Mouse (Mus musculus) left cerebral cortex, postnatal 14 days (tissue): ENCODE data around the gene Rabggta. TPM values are rescaled to one million over a fixed set of nuclear protein-coding genes. Genes with fewer than 3 reads are reported as not detected.
"Not testable (repeated sequence)": the region's sequence is repeated elsewhere in the genome, so short reads cannot be mapped to it uniquely, and the experiment has no call there.

Experiments
- DNase-seq, 2 experiments: peaks; one replicate each; pipeline ENCODE4 v3.0.0; 2021 to 2022; ENCODE audit warnings: low spot score in 2 of 2, mixed read lengths in 1 of 2
- intact Hi-C: fragments of 180-260 bp; cut with DNase I; formaldehyde crosslinking; loops from one replicate; pipeline ENCODE4 v1.15.1; 2025
- long read RNA-seq, 2 experiments: library from polyadenylated mRNA; stranded (forward); transcript quantifications; one replicate each; pipeline ENCODE4 v2.0.0; 2021
- total RNA-seq, 2 experiments: library from RNA; stranded (reverse); gene quantifications; 2 replicates each; pipeline ENCODE4 v1.2.3; 2021

The Rabggta gene
- total RNA-seq = 10 to 100 TPM; 44.2 to 45.4 TPM
- long read RNA-seq, experiment 1, transcript Rabggta-202 (17 exons, 1,886 nt) = major isoform, 30 of 58 reads
- long read RNA-seq, experiment 1, transcript Rabggta-205 (17 exons, 2,882 nt) = minor isoform, 5 of 58 reads
- long read RNA-seq, experiment 1, transcript Rabggta-203 (16 exons, 2,547 nt) = minor isoform, 7 of 58 reads
- long read RNA-seq, experiment 1, partial matches to known transcripts = 9 of 58 reads
- long read RNA-seq, experiment 1, other reads (novel, unspliced or antisense) = 7 of 58 reads
- long read RNA-seq, experiment 2, transcript Rabggta-202 (17 exons, 1,886 nt) = major isoform, 17 of 46 reads
- long read RNA-seq, experiment 2, transcript Rabggta-203 (16 exons, 2,547 nt) = minor isoform, 6 of 46 reads
- long read RNA-seq, experiment 2, partial matches to known transcripts = 10 of 46 reads
- long read RNA-seq, experiment 2, other reads (novel, unspliced or antisense) = 9 of 46 reads

DNA sequence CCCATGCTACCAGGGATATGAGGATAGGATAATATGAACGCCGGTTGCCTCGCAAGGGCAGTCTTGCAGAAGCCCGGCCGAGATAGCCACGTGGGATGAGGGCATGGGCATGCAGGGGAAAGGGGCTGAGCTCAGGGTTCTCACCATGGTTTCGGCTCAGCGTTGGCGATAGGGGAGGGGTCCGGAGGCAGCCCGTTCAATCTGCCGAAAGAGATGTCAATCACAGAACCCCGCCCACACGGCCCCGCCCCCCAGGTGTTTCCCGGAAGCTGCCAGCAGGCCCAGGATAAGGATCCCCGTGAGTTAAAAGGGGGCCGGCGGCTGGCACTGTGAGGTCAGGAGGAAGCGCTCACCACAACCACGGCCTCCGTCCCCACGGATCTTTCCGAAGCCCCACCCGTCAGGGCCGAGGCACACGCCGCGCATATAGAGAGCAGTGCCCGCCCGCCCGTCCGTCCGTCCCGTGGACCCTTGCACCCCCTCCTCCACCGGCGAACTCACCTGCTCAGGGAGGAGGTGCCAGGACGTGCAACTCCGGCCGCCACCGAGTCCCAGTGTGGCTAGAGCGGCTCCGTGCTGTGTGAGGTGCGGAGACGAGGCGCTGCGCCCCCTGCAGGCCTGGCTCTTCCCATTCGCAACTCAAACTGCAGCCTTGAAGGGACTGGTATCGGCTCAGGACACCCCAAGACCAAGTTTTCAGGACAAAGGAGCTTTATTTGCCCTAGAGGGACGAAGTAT, at the start of gene Rabggta:
Gene Rabggta (minus strand): TSS at position 564 of the 738 bp plus-strand sequence.
- intact Hi-C loops = no loop called here
- DNase-seq = peak; percentile 94

DNA sequence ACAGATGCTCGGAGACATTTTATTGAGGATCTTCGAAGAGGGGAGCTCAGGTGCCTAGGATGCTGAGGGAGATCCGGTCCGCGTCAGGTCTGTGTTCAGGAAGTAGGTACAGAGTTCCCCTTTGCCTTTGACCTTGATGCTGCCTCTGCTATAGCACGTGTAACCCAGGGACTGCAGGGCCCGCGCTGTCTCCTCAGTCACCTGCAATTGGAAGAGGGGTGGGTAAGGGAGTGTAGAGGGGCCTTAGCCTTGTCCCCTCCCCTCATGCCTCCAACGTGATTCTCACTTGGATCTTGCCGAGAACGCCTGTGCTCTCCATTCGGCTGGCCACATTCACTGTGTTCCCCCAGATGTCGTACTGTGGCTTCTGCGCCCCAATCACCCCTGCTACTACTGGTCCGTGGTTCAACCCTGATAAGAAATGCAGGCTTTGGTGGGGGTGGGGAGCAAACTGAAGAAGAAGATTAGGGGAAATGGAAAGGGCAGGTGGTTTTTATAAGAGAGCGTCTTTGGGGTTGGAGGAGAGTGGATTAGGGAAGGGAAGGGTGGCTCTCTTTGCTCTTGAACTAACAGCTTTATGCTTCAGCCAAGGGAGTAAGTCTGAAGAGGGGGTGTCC, 47.1 kb upstream of the Rabggta start:
- DNase-seq = no peak
- intact Hi-C loops = loop anchor here (5.0 kb wide), 1 partner anchor 148 kb away; no protein-coding TSS in a partner anchor

DNA sequence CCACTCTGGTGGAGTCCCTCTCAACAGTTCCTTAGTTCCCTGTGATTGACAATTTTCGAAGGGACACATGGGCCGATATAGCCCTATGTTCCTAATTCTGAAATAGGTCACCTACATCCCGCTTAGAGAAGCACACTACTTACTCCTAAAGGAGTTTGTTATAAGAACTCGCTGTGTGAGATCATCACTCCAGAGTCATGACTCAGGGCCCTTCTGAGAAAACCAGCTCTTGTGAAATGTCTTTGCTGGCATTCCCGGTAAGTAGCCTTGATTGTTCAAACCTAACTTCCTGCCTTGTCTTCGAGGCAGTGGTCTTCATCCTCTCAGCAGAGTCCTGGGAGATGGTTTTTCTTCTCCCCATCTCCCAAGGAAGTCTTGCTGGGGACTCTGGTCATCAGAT, 46.5 kb upstream of the Rabggta start:
- intact Hi-C loops = loop anchor here (5.0 kb wide), 1 partner anchor 149 kb away; no protein-coding TSS in a partner anchor
- DNase-seq = no peak

DNA sequence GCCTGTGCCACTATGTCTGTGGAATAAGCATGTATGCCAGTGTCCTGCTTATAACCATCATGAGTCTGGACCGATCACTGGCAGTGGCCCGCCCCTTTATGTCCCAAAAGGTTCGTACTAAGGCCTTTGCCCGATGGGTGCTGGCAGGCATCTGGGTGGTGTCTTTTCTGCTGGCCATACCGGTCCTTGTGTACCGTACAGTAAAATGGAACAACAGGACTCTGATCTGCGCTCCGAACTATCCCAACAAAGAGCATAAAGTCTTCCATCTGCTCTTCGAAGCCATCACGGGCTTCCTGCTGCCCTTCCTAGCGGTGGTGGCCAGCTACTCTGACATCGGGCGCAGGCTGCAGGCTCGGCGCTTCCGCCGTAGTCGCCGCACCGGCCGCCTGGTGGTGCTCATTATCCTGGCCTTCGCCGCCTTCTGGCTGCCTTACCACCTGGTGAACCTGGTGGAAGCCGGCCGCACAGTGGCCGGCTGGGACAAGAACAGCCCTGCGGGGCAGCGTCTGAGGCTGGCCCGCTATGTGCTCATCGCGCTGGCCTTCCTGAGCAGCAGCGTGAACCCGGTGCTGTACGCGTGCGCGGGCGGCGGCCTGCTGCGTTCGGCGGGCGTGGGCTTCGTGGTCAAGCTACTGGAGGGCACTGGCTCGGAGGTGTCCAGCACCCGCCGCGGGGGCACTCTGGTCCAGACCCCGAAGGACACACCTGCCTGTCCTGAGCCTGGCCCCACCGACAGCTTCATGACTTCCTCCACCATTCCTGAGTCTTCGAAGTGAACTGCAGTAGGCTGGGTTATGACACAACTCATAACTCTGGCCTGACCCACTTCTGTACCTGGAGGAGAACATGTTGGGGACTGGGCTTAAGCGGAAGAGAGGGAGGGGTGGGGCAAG, 45.7 kb upstream of the Rabggta start:
- peak in 1 of 2 experiments; percentile 33 for DNase-seq
- intact Hi-C loops = loop anchor here (5.0 kb wide), 1 partner anchor 150 kb away; no protein-coding TSS in a partner anchor

DNA sequence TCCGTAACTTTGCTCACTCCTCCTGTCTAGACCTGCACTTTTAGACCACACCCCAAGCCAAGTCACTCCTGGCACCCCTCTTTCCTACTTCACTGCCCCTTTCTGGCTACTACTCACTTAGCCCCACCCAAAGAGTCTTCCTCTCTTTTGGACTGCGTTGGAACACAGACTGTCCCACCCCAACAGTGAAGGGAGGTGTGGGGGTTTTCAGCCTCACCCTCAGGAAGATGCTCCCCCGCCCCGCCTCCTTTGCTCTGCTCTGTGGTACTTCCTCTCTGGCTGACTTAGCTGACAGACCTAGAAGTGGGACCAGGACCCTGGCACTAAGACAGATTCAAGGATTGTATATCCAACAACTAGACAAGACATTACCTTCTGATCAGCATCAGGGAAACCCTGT, 43.6 kb upstream of the Rabggta start, which contains the start of gene Ltb4r1:
Gene Ltb4r1 (plus strand): TSS at position 267 of the 400 bp plus-strand sequence.
- intact Hi-C loops = loop anchor here (5.0 kb wide), 1 partner anchor 152 kb away; no protein-coding TSS in a partner anchor
- no peak for DNase-seq

DNA sequence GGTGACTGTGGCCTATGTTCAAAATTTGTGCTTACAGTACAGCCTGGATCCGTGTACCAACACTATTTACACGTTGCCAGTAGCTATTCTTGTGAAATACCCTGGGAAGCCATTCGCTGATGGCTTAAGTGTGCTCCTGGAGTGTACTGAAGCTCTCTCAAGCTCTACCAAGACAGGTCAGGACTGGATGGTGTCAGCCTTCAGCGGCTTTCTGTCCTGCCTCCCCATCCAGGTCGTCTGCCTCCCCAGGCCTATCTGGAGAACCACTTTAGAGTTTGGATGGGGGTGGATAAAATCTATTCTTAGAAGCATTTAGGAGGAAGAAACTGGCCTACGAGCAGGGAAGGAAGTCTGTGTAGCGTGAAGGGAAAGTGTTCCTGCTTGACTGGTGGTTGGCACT, 41.1 kb upstream of the Rabggta start:
- intact Hi-C loops = no loop called here
- DNase-seq = no peak

DNA sequence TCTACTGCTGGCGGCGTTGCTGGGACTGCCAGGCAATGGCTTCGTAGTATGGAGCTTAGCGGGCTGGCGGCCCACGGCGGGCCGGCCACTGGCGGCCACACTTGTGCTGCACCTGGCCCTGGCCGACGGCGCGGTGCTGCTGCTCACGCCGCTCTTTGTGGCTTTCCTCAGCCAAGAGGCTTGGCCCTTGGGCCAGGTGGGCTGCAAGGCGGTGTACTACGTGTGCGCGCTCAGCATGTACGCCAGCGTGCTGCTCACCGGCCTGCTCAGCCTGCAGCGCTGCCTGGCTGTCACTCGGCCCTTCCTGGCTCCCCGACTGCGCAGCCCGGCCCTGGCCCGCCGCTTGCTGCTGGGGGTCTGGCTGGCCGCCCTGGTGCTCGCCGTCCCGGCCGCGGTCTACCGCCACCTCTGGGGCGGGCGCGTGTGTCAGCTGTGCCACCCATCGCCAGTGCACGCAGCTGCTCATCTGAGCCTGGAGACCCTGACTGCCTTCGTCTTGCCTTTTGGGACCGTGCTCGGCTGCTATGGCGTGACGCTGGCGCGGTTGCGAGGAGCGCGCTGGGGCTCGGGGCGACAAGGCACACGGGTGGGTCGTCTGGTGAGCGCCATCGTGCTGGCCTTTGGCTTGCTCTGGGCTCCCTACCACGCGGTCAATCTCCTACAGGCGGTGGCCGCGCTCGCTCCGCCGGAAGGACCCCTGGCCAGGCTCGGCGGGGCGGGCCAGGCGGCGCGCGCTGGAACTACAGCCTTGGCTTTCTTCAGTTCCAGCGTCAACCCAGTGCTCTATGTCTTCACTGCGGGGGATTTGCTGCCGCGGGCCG, 40.1 kb upstream of the Rabggta start:
- peak; percentile 42 to 60 for DNase-seq
- intact Hi-C loops = no loop called here

DNA sequence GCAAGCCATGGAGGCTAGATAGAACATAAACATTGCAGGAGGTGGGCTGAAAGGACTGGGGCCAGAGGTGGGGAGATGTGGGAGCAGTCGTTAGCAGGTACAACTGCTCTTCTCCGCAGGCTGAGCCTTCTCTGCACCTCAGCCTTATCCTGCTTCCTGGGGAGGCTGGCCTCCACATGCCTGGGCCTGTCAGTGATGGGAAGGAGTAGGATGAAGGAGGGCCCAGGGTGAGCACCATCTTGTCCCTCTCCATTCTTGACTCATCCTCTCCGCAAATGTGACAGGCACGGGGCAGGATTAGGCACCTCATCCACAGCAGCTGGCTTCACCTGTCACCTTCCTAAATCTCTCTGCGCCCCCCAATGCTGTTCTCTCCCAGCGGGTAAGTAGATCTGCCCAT, 39.1 kb upstream of the Rabggta start, which contains the start of gene Ltb4r2:
Gene Ltb4r2 (plus strand): TSS at position 266 of the 400 bp plus-strand sequence.
- intact Hi-C loops = no loop called here
- DNase-seq = no peak

DNA sequence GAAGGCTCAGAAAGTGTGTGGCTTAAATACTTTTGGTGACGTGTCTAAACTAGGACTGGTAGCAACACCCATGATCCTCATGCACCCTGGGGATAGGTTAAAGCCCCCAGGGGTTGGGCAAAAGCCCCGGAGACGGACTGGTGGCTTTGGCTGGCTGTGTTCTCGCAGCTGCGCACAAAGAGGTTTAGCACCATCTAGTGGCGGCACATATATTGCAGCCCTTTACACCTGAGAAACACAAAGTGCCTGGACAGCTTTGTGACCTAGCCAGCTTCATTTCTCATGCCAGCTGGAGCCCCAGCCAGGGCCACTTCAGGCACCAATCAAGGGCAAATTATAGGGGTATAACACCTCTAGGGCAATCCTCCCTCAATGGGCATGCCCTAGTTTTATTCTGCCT, 38.1 kb upstream of the Rabggta start:
- intact Hi-C loops = not testable (repeated sequence)

DNA sequence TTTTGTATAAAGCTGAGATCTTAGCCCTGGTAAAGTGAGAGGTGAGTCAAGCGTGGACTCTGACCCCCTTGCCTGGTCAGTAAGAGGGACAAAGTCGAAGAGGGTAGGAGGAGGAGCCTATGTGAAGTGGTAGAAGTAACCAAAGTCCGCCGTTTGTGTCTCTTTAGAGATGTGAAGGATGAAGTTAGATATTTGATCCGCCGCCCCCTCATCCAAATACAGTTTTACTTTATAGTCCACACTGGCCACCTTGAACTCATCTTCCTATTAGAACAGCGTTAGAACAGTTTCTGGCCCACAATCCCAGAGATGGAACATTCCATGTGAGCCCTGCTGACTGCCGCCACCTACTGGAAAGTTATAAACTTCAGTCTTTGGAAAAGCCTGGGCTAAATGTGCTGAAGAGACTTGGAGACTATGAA, 36.3 kb upstream of the Rabggta start, which contains the start of gene Cideb:
Gene Cideb (minus strand): TSS at position 96 of the 422 bp plus-strand sequence.
- intact Hi-C loops = no loop called here
- DNase-seq = peak; percentile 55 to 61

More for the DNA sequence above, 38.1 kb upstream of the Rabggta start:
- DNase-seq = peak; percentile 90 to 91

DNA sequence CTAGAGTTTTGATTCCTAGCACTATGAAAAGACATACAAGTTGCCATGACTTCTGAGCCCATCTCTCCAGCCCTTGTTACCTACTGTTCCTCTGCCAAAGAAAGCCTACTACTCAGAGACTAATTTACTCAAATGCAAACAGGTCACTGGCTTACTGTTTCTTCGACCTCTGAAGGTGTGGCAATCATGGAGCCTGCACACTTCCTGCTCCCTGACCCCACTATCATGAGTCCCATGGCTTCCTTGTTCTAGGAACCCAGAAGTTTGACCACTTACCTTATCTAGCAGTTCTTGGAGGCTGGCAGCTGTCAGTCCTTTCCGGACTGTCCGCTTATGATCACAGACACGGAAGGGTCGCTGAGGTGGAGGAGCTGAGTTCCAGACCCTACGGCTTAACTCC, 35.5 kb upstream of the Rabggta start:
- intact Hi-C loops = no loop called here
- DNase-seq = no peak

DNA sequence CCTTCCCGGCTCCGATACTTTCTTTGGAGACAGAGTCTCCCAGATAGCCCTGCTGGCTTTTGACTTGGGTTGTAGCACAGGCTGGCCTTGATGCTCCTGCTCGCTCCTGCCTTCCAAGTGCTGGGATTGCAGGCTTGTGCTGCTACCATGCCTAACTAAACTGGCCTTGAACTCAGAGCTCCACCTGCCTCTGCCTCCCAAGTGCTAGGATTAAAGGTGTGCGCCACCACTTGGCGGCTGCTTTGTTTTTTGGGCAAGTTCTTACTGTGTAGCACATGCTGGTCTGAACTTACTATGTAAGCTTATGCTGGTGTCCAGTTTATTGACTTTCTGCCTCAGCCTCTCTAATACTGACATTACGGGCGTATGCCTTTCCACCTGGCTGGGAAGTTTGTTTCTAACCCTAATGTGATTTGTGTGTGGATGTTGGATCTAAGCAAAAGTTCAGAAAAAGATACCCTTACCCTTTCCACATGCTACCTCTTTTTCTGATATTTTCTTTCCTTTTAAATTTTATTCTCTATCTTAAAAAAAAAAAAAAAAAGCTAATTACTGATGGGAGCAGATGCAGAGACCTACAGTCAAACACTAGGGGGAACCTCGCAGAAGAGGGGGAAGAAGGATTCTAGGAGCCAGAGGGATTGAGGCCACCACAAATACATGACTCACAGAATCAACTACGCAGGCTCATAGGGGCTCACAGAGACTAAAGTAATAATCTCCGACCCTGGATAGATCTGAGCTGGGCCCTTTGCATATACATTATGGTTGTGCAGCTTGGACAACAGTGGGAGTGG, 25.2 kb upstream of the Rabggta start:
- intact Hi-C loops = no loop called here
- no peak for DNase-seq

DNA sequence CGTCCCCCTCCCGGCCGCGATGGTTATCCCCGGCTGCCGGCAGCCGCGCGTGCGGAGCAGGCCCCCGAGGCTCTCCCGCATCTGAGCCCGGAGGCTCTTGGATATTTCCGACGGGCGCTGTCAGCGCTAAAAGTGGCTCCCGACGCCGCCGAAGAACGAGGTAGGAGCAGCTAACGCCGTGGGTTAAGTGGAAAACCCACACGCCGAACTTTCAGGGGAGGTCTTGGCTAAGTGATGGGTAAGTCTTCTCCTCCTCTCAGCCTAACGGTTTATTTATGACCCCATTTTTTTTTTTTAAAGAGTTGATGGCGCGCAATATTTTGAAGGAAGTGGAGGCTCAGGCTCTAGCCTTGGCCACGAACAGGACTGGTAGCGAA, 23.8 kb upstream of the Rabggta start:
- intact Hi-C loops = no loop called here
- DNase-seq = no peak

DNA sequence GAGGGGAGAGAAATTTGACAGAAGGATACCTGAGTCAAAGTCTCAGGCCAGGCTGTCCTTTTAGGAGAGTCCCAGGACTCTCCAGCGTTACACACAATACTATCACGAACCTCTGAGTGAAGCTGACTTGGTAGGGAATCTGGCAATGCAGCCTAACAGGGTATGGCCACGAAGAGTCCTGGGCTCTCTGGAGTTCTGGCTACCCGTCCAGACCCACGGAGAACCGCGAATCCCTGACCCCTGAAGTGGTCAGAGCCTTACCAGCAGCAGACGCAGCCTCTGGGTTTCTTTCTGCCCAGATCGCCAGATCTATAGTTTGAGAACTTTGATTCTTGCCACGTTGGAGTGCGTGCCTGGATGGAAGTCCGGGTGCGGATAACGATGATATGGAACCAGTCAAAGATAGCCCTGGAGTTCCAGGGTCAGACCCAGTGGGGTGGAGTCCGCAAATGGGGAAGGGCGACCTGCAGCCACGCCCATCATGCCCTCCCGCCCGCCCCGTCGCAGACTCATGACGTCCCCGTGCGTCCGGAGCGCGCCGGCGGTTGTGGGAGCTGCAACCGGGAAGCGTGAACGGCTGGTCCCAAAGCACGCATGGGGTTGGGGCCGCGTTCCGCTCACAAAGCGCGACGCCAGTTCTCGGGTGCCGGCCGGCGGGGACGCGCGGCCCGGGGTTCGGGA, 23.3 kb upstream of the Rabggta start, which contains the start of the genes Dhrs1 and Nop9:
Gene Dhrs1 (minus strand): TSS at position 511 of the 681 bp plus-strand sequence.
Gene Nop9 (plus strand): TSS at position 514 of the 681 bp plus-strand sequence.
- intact Hi-C loops = no loop called here
- peak; percentile 61 to 84 for DNase-seq

DNA sequence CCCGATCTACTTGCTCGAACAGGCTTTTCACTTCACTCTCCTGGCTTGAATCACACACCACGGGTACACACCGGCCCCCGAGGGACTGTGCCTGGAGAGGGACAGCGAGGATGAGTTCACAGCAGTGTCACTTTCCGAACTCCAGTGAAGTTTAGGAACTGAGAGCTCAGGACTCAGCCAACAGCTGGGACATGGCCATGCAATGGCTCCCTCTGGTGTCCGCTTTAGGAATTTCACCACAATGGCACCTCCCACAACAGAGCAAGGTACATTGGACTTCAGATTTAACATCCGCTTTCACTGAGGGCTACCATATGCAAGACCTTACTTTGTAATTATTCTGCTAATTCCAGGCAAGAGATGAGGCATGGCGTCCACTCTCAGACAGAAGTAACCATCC, 21.6 kb upstream of the Rabggta start:
- DNase-seq = peak; percentile 86 to 93
- intact Hi-C loops = loop anchor here (1.0 kb wide), 1 partner anchor 61 kb away; no protein-coding TSS in a partner anchor

DNA sequence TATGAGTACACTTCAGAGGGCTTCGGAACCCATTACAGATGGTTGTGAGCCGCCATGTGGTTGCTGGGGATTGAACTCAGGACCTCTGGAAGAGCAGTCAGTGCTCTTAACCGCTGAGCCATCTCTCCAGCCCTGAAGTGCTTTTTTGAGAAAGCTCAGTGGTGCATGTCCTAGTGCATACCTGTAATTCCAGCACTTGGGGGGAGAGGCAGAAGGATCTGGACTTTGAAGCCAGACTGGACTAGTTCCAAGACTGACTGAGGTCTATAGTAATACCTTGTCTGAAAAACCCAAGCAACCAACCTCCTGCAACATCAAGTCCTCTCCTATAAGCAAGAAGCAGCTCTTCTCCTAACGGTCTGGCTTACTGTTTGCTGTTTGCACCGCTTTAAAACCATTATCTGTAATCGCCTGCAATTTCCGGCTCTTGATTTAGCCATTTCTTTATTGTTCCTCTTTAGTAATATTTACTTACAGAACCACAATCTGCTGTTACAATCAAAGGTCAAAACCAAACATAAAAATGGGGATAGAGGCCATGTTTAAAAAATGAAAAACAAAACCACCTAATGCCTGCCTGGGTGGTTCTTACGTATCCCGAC, 15.1 kb upstream of the Rabggta start:
- no peak for DNase-seq
- intact Hi-C loops = no loop called here
